Mouse (Mus musculus): ENCODE results near the gene Thpo. TPM values are rescaled to one million over a fixed set of nuclear protein-coding genes. Genes with fewer than 3 reads are reported as not detected.

Gene Thpo
- polyA plus RNA-seq, 2 experiments, result 2.8 to 3.6 TPM

DNA sequence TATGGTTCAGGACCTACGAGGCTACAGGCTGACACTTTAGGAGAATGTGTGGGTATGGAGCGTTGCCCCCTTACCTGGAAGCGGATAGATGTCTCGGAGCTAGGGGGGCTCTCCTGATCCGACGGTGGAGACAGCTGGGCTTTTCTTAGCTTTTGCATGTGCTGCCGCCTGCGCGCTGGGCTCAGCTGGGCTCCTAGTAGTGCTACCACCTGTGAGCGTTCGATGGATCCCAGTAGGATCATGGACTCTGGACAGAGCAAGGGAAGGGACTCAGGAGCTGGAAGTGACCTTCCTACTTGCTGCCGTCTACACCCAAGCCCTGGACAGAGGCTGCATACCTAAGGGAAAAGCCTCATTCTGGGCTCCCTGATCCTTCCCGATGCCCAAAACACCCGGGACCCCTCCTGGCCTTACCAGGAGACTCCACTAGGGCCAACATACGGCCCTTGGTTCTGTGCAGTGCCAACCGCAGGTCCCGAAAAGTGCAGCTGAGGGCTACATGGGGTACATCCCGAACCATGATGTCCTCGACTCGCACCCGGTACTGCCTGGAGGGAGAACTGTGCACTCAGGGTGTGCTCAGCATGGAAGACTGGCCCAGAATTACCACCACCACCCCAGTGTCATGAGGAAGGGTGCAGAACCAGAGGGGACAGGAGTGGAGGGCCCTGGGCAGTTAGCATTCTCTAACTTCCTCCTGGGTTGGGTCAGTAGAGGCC, 25.9 kb downstream of the Thpo start:
- peaks cover 21% of the 10 kb centered on the region for H3K36me3 ChIP-seq (replicated peaks; ENCODE audit: control insufficient read depth, insufficient read depth, low read depth)
- H3K9me3 ChIP-seq (ENCODE audit: control insufficient read depth, low read length), result no peaks in the 10 kb centered on the region
- H3K4me3 ChIP-seq (ENCODE audit: insufficient read depth in 1 of 2, low read depth in 2 of 2, low read length in 2 of 2), result no peak overlapping the region
- DNase-seq (ENCODE audit: low read depth in 3 of 3, low spot score in 3 of 3) (no peak), ATAC-seq (ENCODE audit: insufficient read depth) (no peak)
- no peak overlapping the region for H3K4me2 ChIP-seq (ENCODE audit: low read depth)
- no peak overlapping the region for H3K9ac ChIP-seq (replicated peaks)
- peaks cover 54 to 62% of the 10 kb centered on the region in 2 experiments for H3K4me1 ChIP-seq (replicated peaks; ENCODE audit: control insufficient read depth in 2 of 2, insufficient read depth in 2 of 2, low read length in 1 of 2)
- no peak overlapping the region; the same call in 1 of the 2 replicates for H3K27ac ChIP-seq
- TF ChIP-seq CTCF (IDR thresholded peaks at IDR 0.05; ENCODE audit: low read depth) (no peak), EP300 (IDR thresholded peaks at IDR 0.05; ENCODE audit: low read depth) (no peak)
- WGBS (ENCODE audit: insufficient replicate concordance), result 88% methylated on average over 21 of the region's 21 CpGs
- no peaks in the 10 kb centered on the region for H3K27me3 ChIP-seq (ENCODE audit: control insufficient read depth, insufficient read depth, low read length)

- peak overlapping the region; percentile 39 for H3K4me2 ChIP-seq (ENCODE audit: low read depth)
- peak; percentile 29 for ATAC-seq (ENCODE audit: insufficient read depth)
- peak overlapping the region; percentile 94 for H3K27ac ChIP-seq
- H3K9ac ChIP-seq (replicated peaks), result peak overlapping the region; percentile 64
- WGBS (ENCODE audit: insufficient replicate concordance), result 59% methylated on average over 2 of the region's 2 CpGs
- peak in 1 of 3 experiments; percentile 53 for DNase-seq (ENCODE audit: low read depth in 3 of 3, low spot score in 3 of 3)
- TF ChIP-seq EP300 (IDR thresholded peaks at IDR 0.05; ENCODE audit: low read depth) (peak; percentile 60), CTCF (IDR thresholded peaks at IDR 0.05; ENCODE audit: low read depth) (no peak)
- no peaks in the 10 kb centered on the region for H3K9me3 ChIP-seq (ENCODE audit: control insufficient read depth, low read length)
- H3K36me3 ChIP-seq (replicated peaks; ENCODE audit: control insufficient read depth, insufficient read depth, low read depth), result peaks cover 13% of the 10 kb centered on the region
- H3K4me3 ChIP-seq (ENCODE audit: insufficient read depth in 1 of 2, low read depth in 2 of 2, low read length in 2 of 2), result no peak overlapping the region
- peaks cover 59 to 66% of the 10 kb centered on the region in 2 experiments for H3K4me1 ChIP-seq (replicated peaks; ENCODE audit: control insufficient read depth in 2 of 2, insufficient read depth in 2 of 2, low read length in 1 of 2)
- no peaks in the 10 kb centered on the region for H3K27me3 ChIP-seq (ENCODE audit: control insufficient read depth, insufficient read depth, low read length)
These were observed 27.8 kb downstream of the Thpo start for GRCm38 (mm10) chr16:20706407-20707055.

GRCm38 (mm10) chr16:20705786-20706185, 28.5 kb downstream of the Thpo start:
- H3K36me3 ChIP-seq (replicated peaks; ENCODE audit: control insufficient read depth, insufficient read depth, low read depth), result peaks cover 8% of the 10 kb centered on the region
- H3K4me2 ChIP-seq (ENCODE audit: low read depth), result no peak overlapping the region
- peak overlapping the region; percentile 94 for H3K27ac ChIP-seq
- no peak overlapping the region for H3K4me3 ChIP-seq (ENCODE audit: insufficient read depth in 1 of 2, low read depth in 2 of 2, low read length in 2 of 2)
- 39% methylated on average over 3 of the region's 3 CpGs for WGBS (ENCODE audit: insufficient replicate concordance)
- no peak for DNase-seq (ENCODE audit: low read depth in 3 of 3, low spot score in 3 of 3)
- no peaks in the 10 kb centered on the region for H3K27me3 ChIP-seq (ENCODE audit: control insufficient read depth, insufficient read depth, low read length)
- no peak for ATAC-seq (ENCODE audit: insufficient read depth)
- TF ChIP-seq EP300 (IDR thresholded peaks at IDR 0.05; ENCODE audit: low read depth), result no peak
- TF ChIP-seq CTCF (IDR thresholded peaks at IDR 0.05; ENCODE audit: low read depth), result no peak
- no peaks in the 10 kb centered on the region for H3K9me3 ChIP-seq (ENCODE audit: control insufficient read depth, low read length)
- H3K4me1 ChIP-seq (replicated peaks; ENCODE audit: control insufficient read depth in 2 of 2, insufficient read depth in 2 of 2, low read length in 1 of 2), result peaks cover 59 to 63% of the 10 kb centered on the region in 2 experiments
- no peak overlapping the region for H3K9ac ChIP-seq (replicated peaks)

DNA sequence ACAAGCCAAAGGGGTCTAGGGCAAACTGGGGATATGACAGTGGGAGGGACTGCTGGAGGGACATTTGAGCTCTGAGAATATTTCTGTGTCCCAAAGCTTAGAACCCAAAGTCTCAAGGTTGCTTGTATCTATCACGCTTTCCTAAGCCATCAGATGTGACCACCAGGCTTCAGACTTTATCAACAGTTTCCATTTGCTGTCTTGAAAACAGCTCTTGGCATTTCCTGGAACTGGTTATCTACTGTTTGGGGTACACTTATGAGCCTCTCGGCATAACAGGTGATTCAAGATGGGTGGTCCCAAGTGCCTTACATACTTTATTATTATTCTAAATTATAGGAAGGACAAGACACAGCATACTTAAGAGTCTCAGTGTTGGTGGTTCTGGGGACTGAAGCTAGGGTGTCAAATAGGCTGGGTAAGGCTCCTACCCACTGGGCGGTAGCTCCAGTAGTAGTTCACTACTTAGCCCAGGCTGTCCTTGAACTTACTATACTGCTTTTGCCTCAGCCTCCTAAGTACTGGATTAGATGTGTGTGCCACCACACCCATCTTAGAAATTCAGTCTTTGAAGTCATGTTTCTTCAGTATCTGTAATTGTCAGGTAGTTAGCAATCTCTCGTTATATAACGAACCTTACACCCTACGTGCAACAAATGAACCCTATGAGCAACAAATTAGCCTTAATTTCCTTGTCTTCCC, 30.5 kb downstream of the Thpo start:
- H3K9ac ChIP-seq (replicated peaks), result peak overlapping the region; percentile 60
- TF ChIP-seq CTCF (IDR thresholded peaks at IDR 0.05; ENCODE audit: low read depth) (no peak), EP300 (IDR thresholded peaks at IDR 0.05; ENCODE audit: low read depth) (peak; percentile 94)

More for the DNA sequence above, 30.5 kb downstream of the Thpo start:
- Histone ChIP-seq H3K27me3 (ENCODE audit: control insufficient read depth, insufficient read depth, low read length) (no peaks in the 10 kb centered on the region), H3K4me3 (ENCODE audit: insufficient read depth in 1 of 2, low read depth in 2 of 2, low read length in 2 of 2) (peak overlapping the region; percentile 16 to 29; a peak in 3 of 4 replicates), H3K9me3 (ENCODE audit: control insufficient read depth, low read length) (no peaks in the 10 kb centered on the region), H3K4me2 (ENCODE audit: low read depth) (peak overlapping the region; percentile 69), H3K27ac (peak overlapping the region; percentile 94), H3K4me1 (replicated peaks; ENCODE audit: control insufficient read depth in 2 of 2, insufficient read depth in 2 of 2, low read length in 1 of 2) (peaks cover 59 to 62% of the 10 kb centered on the region in 2 experiments), H3K36me3 (replicated peaks; ENCODE audit: control insufficient read depth, insufficient read depth, low read depth) (peaks cover 2% of the 10 kb centered on the region; the same call in 1 of the 2 replicates)
- 23% methylated on average over 6 of the region's 6 CpGs for WGBS (ENCODE audit: insufficient replicate concordance)
- ATAC-seq (ENCODE audit: insufficient read depth), result peak; percentile 76
- DNase-seq (ENCODE audit: low read depth in 3 of 3, low spot score in 3 of 3), result peak; percentile 70 to 83 (median 76)

All from liver, embryonic 14.5 days (tissue).